Mouse (Mus musculus): ENCODE measurements around the gene Rspry1.

GRCm38 (mm10) chr8:94624885-94625284 lies 23.1 kb downstream of the Rspry1 start:
- no peak for TF ChIP-seq CTCF (IDR thresholded peaks at IDR 0.05; ENCODE audit: low read depth)
- no peak for TF ChIP-seq EP300 (optimal IDR thresholded peaks at IDR 0.05)

Measured in stomach, postnatal 0 days (tissue).